Mouse (Mus musculus) ovary, adult 18-20 months (tissue): ENCODE measurements around the gene Vmn1r174.
"Not testable (repeated sequence)": the region's sequence is repeated elsewhere in the genome, so short reads cannot be mapped to it uniquely, and the experiment has no call there.

Experiments used
- DNase-seq: peaks from one replicate; pipeline ENCODE4 v3.0.0; 2022; ENCODE audit warnings: low spot score, mixed read lengths

Gene Vmn1r174

DNA sequence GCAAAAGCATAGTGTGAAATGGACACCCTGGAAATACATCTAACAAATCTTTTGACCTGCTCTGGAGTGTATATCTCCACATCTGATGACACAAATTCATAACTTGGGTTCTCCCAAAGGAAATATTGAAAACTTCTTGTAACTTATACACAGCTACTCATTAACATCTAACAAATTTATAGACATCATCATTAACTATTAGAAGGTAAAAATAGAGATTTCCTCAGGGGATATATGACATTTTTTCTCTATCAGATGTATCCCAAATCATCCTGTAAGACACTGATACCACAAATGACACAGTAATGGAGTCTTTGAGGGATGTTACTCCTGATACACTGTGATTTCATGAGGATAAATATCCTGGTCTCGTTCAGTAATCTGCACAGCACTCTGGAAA lies at the start of gene Vmn1r174:
Vmn1r174 (plus strand) TSS at position 301 of the 400 bp plus-strand sequence.
- not testable (repeated sequence) for DNase-seq

DNA sequence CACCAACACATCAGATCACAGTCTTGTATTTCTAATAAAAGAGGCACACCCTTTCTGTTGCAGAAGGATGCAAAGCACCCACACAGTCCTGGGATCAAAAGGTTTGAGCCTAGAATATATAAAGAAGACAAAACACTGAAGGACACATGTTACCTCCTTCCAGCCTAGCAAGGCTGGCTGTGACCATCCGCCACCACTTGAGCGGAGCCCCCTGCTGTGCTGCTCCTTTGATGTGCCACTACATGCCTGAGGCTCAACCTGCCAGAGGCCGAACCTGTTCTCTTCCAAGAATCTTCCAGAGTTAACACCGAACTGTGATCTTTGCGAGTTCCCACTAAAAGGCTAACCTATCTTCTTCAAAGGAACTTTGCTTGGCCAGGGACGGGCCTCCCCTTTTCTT lies 32.5 kb downstream of the Vmn1r174 start:
- no peak for DNase-seq

- DNase-seq = not testable (repeated sequence)
These were observed 58.5 kb downstream of the Vmn1r174 start, which contains the start of gene Vmn1r175 for GRCm38 (mm10) chr7:23810543-23810942. Vmn1r175 (minus strand) TSS chr7:23810643.
